Mouse (Mus musculus) midbrain, embryonic 11.5 days (tissue): ENCODE results near the gene Trpc7. TPM values are rescaled to one million over a fixed set of nuclear protein-coding genes. Genes with fewer than 3 reads are reported as not detected.
A peak's percentile ranks its signal among the peaks of the same experiment; 100 is the strongest.

Experiments used
- ATAC-seq: fragments of 200-750 bp; cut with Nextera tagmentation; 2 replicates; pipeline ENCODE4 v1.8.0; 2017; ENCODE audit warnings: moderate TSS enrichment, moderate library complexity; ENCODE audit not compliant: low FRiP score
- DNase-seq: peaks from one replicate; pipeline ENCODE4 v3.0.0; 2015; ENCODE audit warnings: low spot score; ENCODE audit errors: missing footprints
- H3K27ac ChIP-seq: fragments of 300-500 bp; sonication (generic); 2 replicates; pipeline ENCODE4 v1.5.1; 2014; ENCODE audit warnings: low read depth, low read length
- H3K27me3 ChIP-seq: fragments of 300-500 bp; sonication (generic); 2 replicates; pipeline ENCODE4 v1.6.1; 2014; ENCODE audit warnings: mild to moderate bottlenecking, low read length, moderate library complexity, mixed read lengths; ENCODE audit not compliant: control insufficient read depth, insufficient read depth
- H3K36me3 ChIP-seq: fragments of 300-500 bp; sonication (generic); 2 replicates; pipeline ENCODE4 v1.6.1; 2014; ENCODE audit warnings: mild to moderate bottlenecking, low read length, moderate library complexity, mixed read lengths; ENCODE audit not compliant: control insufficient read depth, insufficient read depth
- H3K4me1 ChIP-seq: fragments of 300-500 bp; sonication (generic); 2 replicates; pipeline ENCODE4 v1.6.1; 2014; ENCODE audit warnings: low read length; ENCODE audit not compliant: control insufficient read depth, insufficient read depth
- H3K4me2 ChIP-seq: fragments of 300-500 bp; sonication (generic); 2 replicates; pipeline ENCODE4 v1.6.1; 2014; ENCODE audit warnings: mild to moderate bottlenecking, moderate library complexity
- H3K4me3 ChIP-seq: fragments of 300-500 bp; sonication (generic); 2 replicates; pipeline ENCODE4 v1.5.1; 2014; ENCODE audit warnings: low read depth, low read length
- H3K9ac ChIP-seq: fragments of 300-500 bp; sonication (generic); 2 replicates; pipeline ENCODE4 v1.6.1; 2014; ENCODE audit warnings: low read length
- H3K9me3 ChIP-seq: fragments of 300-500 bp; sonication (generic); 2 replicates; pipeline ENCODE4 v1.6.1; 2016; ENCODE audit warnings: low read length; ENCODE audit not compliant: control insufficient read depth
- WGBS: fragments of 180-500 bp; shearing (Covaris S2); extraction: QIAGEN DNeasy Blood & Tissue Kit; methylation state at CpG from one replicate; pipeline ENCODE4 v1.1.7; 2014; 5-methylcytosine and 5-hydroxymethylcytosine counted together
- polyA plus RNA-seq: library from polyadenylated mRNA; unstranded; fragments of >200 nt; fragmentation: Nextera tagmentation; extraction: Ambion mirVana; gene quantifications from 2 replicates; pipeline ENCODE4 v1.2.1, GENCODE M21; 2014

Gene Trpc7
- polyA plus RNA-seq, 1 experiment from 2014 or later = 0.05 TPM

DNA sequence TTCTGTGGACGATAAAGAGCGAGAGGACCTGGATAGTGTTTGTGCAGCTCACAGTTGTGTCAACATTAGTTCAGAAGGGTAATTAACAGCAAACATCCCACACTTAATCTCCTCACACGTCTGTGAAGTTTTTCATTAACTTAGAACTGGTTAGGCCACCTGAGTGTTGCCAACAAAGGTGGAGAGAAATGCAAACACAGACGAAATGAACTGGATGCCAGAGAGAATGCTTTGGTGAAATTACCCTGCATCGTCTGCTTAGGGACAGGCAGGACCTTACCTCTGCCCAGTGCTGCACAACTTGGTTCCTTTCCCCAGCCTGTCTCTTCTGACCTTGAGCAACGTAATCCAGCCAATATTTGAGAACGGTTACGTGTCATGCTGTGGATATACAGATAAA lies 148.2 kb downstream of the Trpc7 start:
- H3K4me3 ChIP-seq = no peak overlapping the region
- H3K4me2 ChIP-seq = no peak overlapping the region
- ATAC-seq = no peak
- H3K27ac ChIP-seq = no peak overlapping the region
- DNase-seq = no peak
- 78% methylated on average over 8 of the region's 8 CpGs for WGBS
- peaks cover 22% of the 10 kb centered on the region for H3K27me3 ChIP-seq
- H3K4me1 ChIP-seq = peaks cover 5% of the 10 kb centered on the region
- no peaks in the 10 kb centered on the region for H3K9me3 ChIP-seq
- H3K9ac ChIP-seq = no peak overlapping the region
- no peaks in the 10 kb centered on the region for H3K36me3 ChIP-seq

GRCm38 (mm10) chr13:56746739-56747532 lies 148.9 kb downstream of the Trpc7 start:
- WGBS = 82% methylated on average over 10 of the region's 10 CpGs
- H3K36me3 ChIP-seq = no peaks in the 10 kb centered on the region
- peaks cover 15% of the 10 kb centered on the region for H3K27me3 ChIP-seq
- no peak overlapping the region for H3K9ac ChIP-seq
- no peak overlapping the region for H3K27ac ChIP-seq
- H3K4me2 ChIP-seq = no peak overlapping the region
- peaks cover 4% of the 10 kb centered on the region; the same call in 1 of the 2 replicates for H3K4me1 ChIP-seq
- no peaks in the 10 kb centered on the region for H3K9me3 ChIP-seq
- DNase-seq (no peak), ATAC-seq (no peak)
- H3K4me3 ChIP-seq = no peak overlapping the region

DNA sequence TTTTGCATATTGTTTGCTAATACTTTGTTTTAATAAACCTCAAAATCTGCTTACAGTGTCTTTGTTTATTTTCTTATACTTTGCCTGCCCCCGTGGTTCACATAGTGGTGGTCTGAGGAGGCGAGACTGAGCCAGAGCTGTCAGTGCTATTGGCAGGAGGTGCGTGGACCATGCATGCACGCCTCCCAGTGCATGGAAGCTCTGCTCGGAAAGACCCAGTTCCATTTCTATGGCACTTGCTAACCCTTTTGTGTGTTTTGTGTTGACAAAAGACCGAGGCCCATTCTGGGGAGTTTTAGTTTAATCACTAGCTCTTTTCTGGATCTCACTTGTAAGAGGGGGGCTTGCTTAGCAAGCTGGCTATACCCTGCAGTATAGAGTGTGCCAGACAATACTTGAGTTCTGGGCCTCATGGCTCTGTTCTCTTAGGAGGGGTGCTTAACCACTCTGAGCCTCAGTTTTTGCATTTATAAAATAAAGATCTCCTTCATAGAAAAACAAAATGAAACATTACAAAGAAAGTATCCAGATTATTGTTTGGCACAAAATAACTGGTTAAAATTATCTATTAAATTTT lies 153.4 kb downstream of the Trpc7 start:
- no peak overlapping the region for H3K4me3 ChIP-seq
- H3K36me3 ChIP-seq = peaks cover 15% of the 10 kb centered on the region
- DNase-seq (no peak), ATAC-seq (no peak)
- WGBS = 62% methylated on average over 6 of the region's 6 CpGs
- H3K9me3 ChIP-seq = no peaks in the 10 kb centered on the region
- no peaks in the 10 kb centered on the region for H3K27me3 ChIP-seq
- no peak overlapping the region for H3K27ac ChIP-seq
- no peak overlapping the region for H3K4me2 ChIP-seq
- peaks cover 6% of the 10 kb centered on the region; the same call in 1 of the 2 replicates for H3K4me1 ChIP-seq
- H3K9ac ChIP-seq = no peak overlapping the region

DNA sequence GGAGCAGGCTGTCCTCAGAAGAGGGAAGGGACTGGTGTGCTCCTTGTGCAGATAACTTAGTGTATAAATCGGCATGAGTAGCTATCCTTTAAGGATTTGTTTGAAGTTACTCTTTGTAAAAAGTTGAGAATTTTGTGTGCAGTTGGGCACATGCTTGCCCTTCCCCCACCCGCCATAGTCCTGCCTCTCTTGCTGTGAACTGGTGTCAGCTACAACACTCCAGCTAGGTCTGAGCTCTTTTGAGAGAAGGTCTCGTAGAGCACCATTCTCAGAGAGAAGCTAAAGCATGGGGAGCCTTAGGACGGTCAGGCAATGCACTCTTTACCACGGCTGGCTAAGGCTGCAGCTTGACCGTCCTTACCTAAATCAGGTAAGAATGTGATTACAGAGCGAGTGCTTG lies 154.1 kb downstream of the Trpc7 start:
- 85% methylated on average over 7 of the region's 7 CpGs for WGBS
- no peaks in the 10 kb centered on the region for H3K9me3 ChIP-seq
- ATAC-seq = no peak
- peaks cover 19% of the 10 kb centered on the region for H3K36me3 ChIP-seq
- no peaks in the 10 kb centered on the region for H3K27me3 ChIP-seq
- H3K4me2 ChIP-seq = no peak overlapping the region
- H3K27ac ChIP-seq = no peak overlapping the region
- peaks cover 6% of the 10 kb centered on the region; the same call in 1 of the 2 replicates for H3K4me1 ChIP-seq
- DNase-seq = no peak
- no peak overlapping the region for H3K4me3 ChIP-seq
- H3K9ac ChIP-seq = no peak overlapping the region

DNA sequence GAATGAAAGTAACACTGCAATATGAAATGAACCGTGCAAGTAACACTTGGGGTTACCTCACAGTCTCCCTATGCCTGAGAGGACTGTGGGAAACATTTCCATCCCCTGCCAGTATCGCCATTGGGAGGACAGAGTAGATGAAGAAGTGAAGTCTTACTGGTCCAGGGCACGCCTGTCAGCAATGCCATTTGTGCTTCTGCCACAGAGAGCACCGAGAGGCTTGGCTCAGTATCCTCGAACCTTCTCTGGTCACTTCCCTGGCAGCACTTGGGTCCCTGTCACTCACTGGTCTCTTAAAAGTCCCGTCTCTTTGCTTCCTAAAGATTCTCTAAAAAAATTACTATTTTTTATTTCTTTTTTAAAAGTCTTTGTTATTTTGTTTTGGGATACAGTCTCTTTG lies 155.3 kb downstream of the Trpc7 start:
- 89% methylated on average over 6 of the region's 6 CpGs for WGBS
- no peak for DNase-seq
- no peak for ATAC-seq
- H3K27ac ChIP-seq = no peak overlapping the region
- no peaks in the 10 kb centered on the region for H3K27me3 ChIP-seq
- H3K4me1 ChIP-seq = peaks cover 6% of the 10 kb centered on the region; the same call in 1 of the 2 replicates
- no peak overlapping the region for H3K4me3 ChIP-seq
- H3K36me3 ChIP-seq = peaks cover 19% of the 10 kb centered on the region
- H3K9ac ChIP-seq = no peak overlapping the region
- no peaks in the 10 kb centered on the region for H3K9me3 ChIP-seq
- H3K4me2 ChIP-seq = no peak overlapping the region

GRCm38 (mm10) chr13:56739556-56739955 lies 156.2 kb downstream of the Trpc7 start:
- 97% methylated on average over 5 of the region's 5 CpGs for WGBS
- H3K9ac ChIP-seq = no peak overlapping the region
- DNase-seq (no peak), ATAC-seq (no peak)
- peaks cover 6% of the 10 kb centered on the region; the same call in 1 of the 2 replicates for H3K4me1 ChIP-seq
- no peak overlapping the region for H3K4me2 ChIP-seq
- no peaks in the 10 kb centered on the region for H3K9me3 ChIP-seq
- H3K4me3 ChIP-seq = no peak overlapping the region
- H3K27me3 ChIP-seq = no peaks in the 10 kb centered on the region
- H3K36me3 ChIP-seq = peaks cover 19% of the 10 kb centered on the region
- no peak overlapping the region for H3K27ac ChIP-seq

GRCm38 (mm10) chr13:56735212-56735875 lies 160.4 kb downstream of the Trpc7 start:
- Histone ChIP-seq H3K4me3 (no peak overlapping the region), H3K9me3 (no peaks in the 10 kb centered on the region), H3K9ac (no peak overlapping the region), H3K36me3 (peaks cover 33% of the 10 kb centered on the region), H3K4me1 (no peaks in the 10 kb centered on the region), H3K27me3 (no peaks in the 10 kb centered on the region), H3K4me2 (no peak overlapping the region), H3K27ac (no peak overlapping the region)
- DNase-seq (peak; percentile 71), ATAC-seq (no peak)
- 69% methylated on average over 6 of the region's 6 CpGs for WGBS

DNA sequence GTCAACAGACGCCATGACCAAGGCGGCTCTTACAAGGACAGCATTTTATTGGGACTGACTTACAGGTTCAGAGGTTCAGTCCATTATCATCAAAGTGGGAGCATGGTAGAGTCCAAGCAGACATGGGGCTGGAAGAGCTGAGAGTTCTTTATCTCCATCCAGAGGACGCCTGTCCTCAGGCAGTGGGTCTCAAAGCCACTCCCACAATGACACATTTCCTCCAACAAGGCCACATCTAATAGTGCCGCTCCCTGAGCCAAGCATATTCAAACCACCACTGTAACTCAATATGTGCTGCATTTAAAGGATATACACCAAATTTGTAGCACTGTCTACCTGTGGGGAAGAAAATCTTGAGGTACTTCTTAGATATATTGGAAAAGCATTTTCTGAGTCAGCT lies 161.2 kb downstream of the Trpc7 start:
- Histone ChIP-seq H3K4me1 (no peaks in the 10 kb centered on the region), H3K9me3 (no peaks in the 10 kb centered on the region), H3K4me3 (no peak overlapping the region), H3K27me3 (no peaks in the 10 kb centered on the region), H3K36me3 (peaks cover 35% of the 10 kb centered on the region), H3K27ac (no peak overlapping the region), H3K9ac (no peak overlapping the region), H3K4me2 (no peak overlapping the region)
- whole genome bisulfite sequencing = 90% methylated on average over 4 of the region's 4 CpGs
- ATAC-seq (no peak), DNase-seq (peak; percentile 79)

- H3K4me3 ChIP-seq = no peak overlapping the region
- no peaks in the 10 kb centered on the region for H3K9me3 ChIP-seq
- no peak for ATAC-seq
- H3K4me2 ChIP-seq = no peak overlapping the region
- no peaks in the 10 kb centered on the region for H3K4me1 ChIP-seq
- no peaks in the 10 kb centered on the region for H3K27me3 ChIP-seq
- no peak overlapping the region for H3K9ac ChIP-seq
- no peak overlapping the region for H3K27ac ChIP-seq
- 95% methylated on average over 7 of the region's 7 CpGs for WGBS
- peaks cover 29% of the 10 kb centered on the region for H3K36me3 ChIP-seq
- DNase-seq = peak; percentile 69
Measured at GRCm38 (mm10) chr13:56729046-56729445, 166.7 kb downstream of the Trpc7 start.
